Mouse (Mus musculus) megakaryocyte progenitor cell, adult 5-6 weeks (primary cell): ENCODE results near the gene Eomes. TPM values are rescaled to one million over a fixed set of nuclear protein-coding genes. Genes with fewer than 3 reads are reported as not detected.

Experiments
- ATAC-seq: replicated peaks from 2 replicates; pipeline ENCODE4 v1.8.0; 2016; ENCODE audit warnings: mild to moderate bottlenecking, moderate TSS enrichment, inconsistent platforms; ENCODE audit not compliant: poor library complexity
- total RNA-seq, 2 experiments: library from RNA; stranded (forward) in 1 of 2; stranded (reverse) in 1 of 2; fragments of 157-497, 149-512 nt in 1 of 2; fragments of 200-1000 nt in 1 of 2; gene quantifications; 2 replicates each; pipeline versions ENCODE4 v1.2.3 to v1.2.4; 2015 to 2017

The Eomes gene
- total RNA-seq, 2 experiments from 2014 or later: not detected

- ATAC-seq: no peak
Observed at GRCm38 (mm10) chr9:118517619-118518018, 39.6 kb downstream of the Eomes start.

DNA sequence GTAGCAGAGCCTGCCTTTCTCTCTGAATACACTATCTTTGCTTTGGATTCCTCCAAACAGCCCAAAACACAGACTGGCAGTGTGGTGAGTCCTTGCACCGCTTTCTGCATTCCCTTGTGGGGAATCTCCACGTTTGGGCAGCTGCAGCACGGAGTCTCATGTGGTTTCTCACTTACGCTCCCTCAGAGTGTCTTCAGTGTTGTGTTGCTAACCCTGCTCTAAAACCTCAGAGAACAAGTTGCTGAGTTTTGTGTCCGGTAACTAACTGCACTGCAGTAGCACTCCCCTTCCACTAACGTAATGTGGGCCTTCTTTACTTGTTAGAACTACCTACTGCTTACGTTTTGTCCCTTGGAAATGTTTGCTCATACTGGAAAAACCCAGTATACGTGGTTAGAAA is 41.1 kb downstream of the Eomes start:
- ATAC-seq: no peak

- ATAC-seq: peak; percentile 58
Observed at GRCm38 (mm10) chr9:118520011-118520410, 42.0 kb downstream of the Eomes start.

DNA sequence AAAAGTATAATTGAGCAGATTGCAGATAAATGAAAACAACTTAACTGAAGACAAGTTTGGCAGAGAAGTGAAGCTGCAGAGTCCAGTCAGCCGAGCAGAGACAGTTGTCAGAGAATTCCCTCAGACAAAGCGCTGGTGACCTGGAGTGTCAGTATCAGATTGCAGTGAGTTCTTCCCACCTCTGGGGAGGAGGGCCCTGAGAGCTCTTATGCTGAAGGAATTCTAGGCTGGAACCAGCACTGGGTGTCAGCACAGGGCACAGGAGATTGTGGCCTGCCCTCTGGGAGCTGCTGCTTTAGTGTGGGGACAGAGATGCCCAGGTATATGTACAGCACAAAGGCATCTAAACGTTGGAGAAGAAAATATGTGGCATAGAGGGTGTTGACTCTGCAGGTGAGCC is 42.8 kb downstream of the Eomes start:
- no peak for ATAC-seq

- no peak for ATAC-seq
Observed at GRCm38 (mm10) chr9:118521659-118522058, 43.6 kb downstream of the Eomes start.

DNA sequence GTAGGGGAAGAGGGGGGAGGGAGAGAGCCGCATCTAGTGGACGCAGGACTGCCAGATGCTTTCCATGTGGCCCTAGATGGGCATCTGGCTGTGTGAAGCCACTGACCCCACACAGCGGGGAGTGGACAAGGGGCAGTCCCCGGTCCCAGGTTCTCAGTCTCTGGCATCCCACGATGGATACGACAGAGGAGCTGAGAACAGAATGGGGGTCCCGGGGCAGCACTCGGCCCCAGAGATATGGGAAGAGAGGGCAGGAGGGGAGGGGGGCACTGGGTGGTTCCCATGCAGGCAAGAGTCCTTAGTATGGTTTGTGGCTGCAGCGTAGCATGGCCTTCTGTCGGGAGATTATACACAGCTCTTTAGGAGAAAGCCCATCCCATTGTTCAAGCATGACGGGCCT is 45.7 kb downstream of the Eomes start:
- no peak for ATAC-seq

DNA sequence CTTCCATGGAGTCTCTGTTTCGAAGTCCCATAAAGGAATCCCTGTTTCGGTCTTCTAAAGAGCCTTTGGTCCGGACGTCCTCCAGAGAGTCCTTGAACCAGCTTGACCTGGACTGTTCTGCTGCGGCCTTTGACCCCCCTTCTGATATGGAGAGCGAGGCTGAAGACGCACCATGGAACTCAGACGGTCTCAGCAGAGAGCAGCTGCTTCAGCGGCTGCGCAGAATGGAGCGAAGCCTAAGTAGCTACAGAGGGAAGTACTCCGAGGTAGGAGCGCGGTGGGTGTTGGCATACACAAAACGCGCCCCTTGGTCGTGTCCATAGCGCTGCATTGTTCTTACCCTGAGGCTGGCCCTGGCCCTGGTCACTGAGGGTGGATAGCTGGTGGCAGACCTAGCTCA is 49.0 kb downstream of the Eomes start:
- no peak for ATAC-seq

DNA sequence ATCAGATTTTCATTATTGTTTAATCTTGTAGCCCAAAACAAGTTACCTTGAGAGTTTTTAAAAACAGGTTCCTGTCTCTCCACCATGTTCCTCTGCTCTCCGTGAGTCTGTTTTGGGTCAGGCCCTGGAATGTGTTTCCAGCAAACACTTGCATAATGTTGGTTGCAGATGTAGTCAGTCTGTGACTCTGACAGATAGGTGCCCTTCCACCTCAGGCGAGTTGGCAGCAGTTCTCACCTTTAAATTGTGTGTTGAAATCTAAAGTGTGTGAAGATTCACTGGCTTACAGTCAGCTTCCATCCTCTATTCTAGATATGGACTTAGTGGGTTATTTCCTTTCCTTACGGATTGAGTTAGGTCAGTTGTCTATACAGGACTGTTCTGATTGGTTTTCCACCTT is 51.8 kb downstream of the Eomes start:
- no peak for ATAC-seq

DNA sequence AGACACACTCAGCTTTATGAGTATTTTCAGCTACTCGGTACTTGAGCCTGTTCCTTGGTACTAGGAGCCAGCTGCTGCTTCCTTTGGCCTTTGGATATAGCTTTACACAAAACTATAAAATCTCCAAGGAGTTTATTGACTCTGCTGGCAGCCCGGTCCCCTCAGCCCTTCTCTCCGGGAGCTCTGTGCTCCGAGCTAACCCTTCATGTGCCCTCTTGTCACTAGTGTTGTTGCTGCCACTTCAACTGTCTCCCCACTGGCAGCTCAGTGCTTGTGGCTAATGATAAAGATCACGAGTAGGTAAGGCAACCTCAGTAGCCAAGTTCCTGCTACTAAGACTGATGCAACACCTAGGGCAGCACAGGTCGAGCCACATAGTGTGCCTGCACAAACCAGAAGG is 52.7 kb downstream of the Eomes start:
- ATAC-seq: no peak

DNA sequence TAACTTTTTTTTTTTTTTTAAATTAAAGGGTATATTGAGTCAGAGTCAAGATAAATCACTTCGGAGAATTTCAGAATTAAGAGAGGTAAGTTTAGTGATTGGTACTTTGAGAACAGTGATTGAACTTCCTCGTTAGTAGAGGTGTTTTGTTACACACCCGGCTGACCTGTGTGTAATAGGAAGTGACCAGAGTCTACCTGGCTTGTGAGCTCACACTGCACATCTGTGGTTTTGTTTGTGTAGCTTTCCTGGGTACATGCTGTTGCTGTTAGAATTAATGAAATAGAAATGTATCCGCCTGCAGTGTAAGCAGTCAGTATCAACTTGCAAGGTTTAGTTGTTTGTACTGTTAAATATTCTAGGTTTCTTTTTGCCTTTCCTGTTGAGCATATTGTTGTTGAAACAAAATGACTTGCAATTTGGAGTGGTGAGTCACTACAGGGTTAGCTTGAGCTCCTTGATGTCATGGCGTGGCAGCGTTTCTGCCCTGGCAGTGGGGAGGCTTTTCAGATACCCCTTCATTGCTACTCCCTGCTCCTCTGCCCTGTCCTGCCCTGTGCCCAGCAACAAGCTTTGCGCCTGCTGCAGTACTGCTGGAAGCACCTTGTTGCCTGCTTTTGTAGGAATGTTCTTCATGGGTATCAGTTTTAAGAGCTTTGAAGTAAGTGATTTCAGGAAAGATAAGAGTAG is 54.6 kb downstream of the Eomes start:
- ATAC-seq: no peak

Other genes with a start within 250 kb of the Eomes start
- gene Golga4, start 28.1 kb downstream of the Eomes start, total RNA-seq (2015): 24.0 and 40.8 TPM in 2 replicates
- 68.4 and 88.5 TPM in 2 replicates for gene Golga4, start 28.1 kb downstream of the Eomes start, total RNA-seq (2017)
- gene Itga9, start 128.5 kb downstream of the Eomes start, total RNA-seq (2015): 0.32 and 0.66 TPM in 2 replicates
- 0.08 and 0.71 TPM in 2 replicates for gene Itga9, start 128.5 kb downstream of the Eomes start, total RNA-seq (2017)